Mouse (Mus musculus): ENCODE measurements around the gene Hspbap1.

The Hspbap1 gene

GRCm38 (mm10) chr16:35791962-35792521, 21.9 kb downstream of the Hspbap1 start:
- DNase-seq (ENCODE audit: low spot score in 2 of 2), result no peak

- DNase-seq (ENCODE audit: low spot score in 2 of 2), result no peak
These were observed 32.0 kb downstream of the Hspbap1 start for GRCm38 (mm10) chr16:35802163-35802562.

- no peak for DNase-seq (ENCODE audit: low spot score in 2 of 2)
These were observed 33.5 kb downstream of the Hspbap1 start for GRCm38 (mm10) chr16:35803723-35804122.

- no peak for DNase-seq (ENCODE audit: low spot score in 2 of 2)
These were observed 36.9 kb downstream of the Hspbap1 start for GRCm38 (mm10) chr16:35806973-35807662.

GRCm38 (mm10) chr16:35807663-35807992, 37.5 kb downstream of the Hspbap1 start:
- no peak for DNase-seq (ENCODE audit: low spot score in 2 of 2)

- no peak for DNase-seq (ENCODE audit: low spot score in 2 of 2)
These were observed 38.7 kb downstream of the Hspbap1 start for GRCm38 (mm10) chr16:35808838-35809237.

GRCm38 (mm10) chr16:35813119-35813518, 42.9 kb downstream of the Hspbap1 start:
- no peak for DNase-seq (ENCODE audit: low spot score in 2 of 2)

GRCm38 (mm10) chr16:35817255-35818089, 47.3 kb downstream of the Hspbap1 start:
- peak; percentile 59 to 81 for DNase-seq (ENCODE audit: low spot score in 2 of 2)

- no peak for DNase-seq (ENCODE audit: low spot score in 2 of 2)
These were observed 59.8 kb downstream of the Hspbap1 start for GRCm38 (mm10) chr16:35829999-35830398.

GRCm38 (mm10) chr16:35832926-35833325, 62.8 kb downstream of the Hspbap1 start:
- DNase-seq (ENCODE audit: low spot score in 2 of 2), result no peak

- DNase-seq (ENCODE audit: low spot score in 2 of 2), result no peak
These were observed 64.5 kb downstream of the Hspbap1 start for GRCm38 (mm10) chr16:35834653-35835052.

GRCm38 (mm10) chr16:35839680-35840079, 69.5 kb downstream of the Hspbap1 start:
- no peak for DNase-seq (ENCODE audit: low spot score in 2 of 2)

- no peak for DNase-seq (ENCODE audit: low spot score in 2 of 2)
These were observed 77.0 kb downstream of the Hspbap1 start for GRCm38 (mm10) chr16:35847138-35847537.

GRCm38 (mm10) chr16:35855846-35856245, 85.7 kb downstream of the Hspbap1 start:
- DNase-seq (ENCODE audit: low spot score in 2 of 2), result no peak

- no peak for DNase-seq (ENCODE audit: low spot score in 2 of 2)
These were observed 86.6 kb downstream of the Hspbap1 start for GRCm38 (mm10) chr16:35856766-35857165.

GRCm38 (mm10) chr16:35860236-35860635, 90.1 kb downstream of the Hspbap1 start:
- DNase-seq (ENCODE audit: low spot score in 2 of 2), result no peak

- no peak for DNase-seq (ENCODE audit: low spot score in 2 of 2)
These were observed 91.9 kb downstream of the Hspbap1 start for GRCm38 (mm10) chr16:35862057-35862456.

- DNase-seq (ENCODE audit: low spot score in 2 of 2), result no peak
These were observed 97.6 kb downstream of the Hspbap1 start for GRCm38 (mm10) chr16:35867726-35868125.

- no peak for DNase-seq (ENCODE audit: low spot score in 2 of 2)
These were observed 99.0 kb downstream of the Hspbap1 start for GRCm38 (mm10) chr16:35869126-35869525.

GRCm38 (mm10) chr16:35869656-35870055, 99.5 kb downstream of the Hspbap1 start:
- DNase-seq (ENCODE audit: low spot score in 2 of 2), result no peak

- DNase-seq (ENCODE audit: low spot score in 2 of 2), result peak in 1 of 2 experiments; percentile 16
These were observed 100.4 kb downstream of the Hspbap1 start for GRCm38 (mm10) chr16:35870581-35871047.

- DNase-seq (ENCODE audit: low spot score in 2 of 2), result no peak
These were observed 101.1 kb downstream of the Hspbap1 start, which contains the start of gene Parp14 for GRCm38 (mm10) chr16:35871048-35871851. Gene Parp14 (minus strand): TSS chr16:35871544.

Measured in frontal cortex, postnatal 10 days (tissue).